Mouse (Mus musculus): ENCODE results near the gene Ccsap. TPM values are rescaled to one million over a fixed set of nuclear protein-coding genes. Genes with fewer than 3 reads are reported as not detected.
"Not testable (repeated sequence)": the region's sequence is repeated elsewhere in the genome, so short reads cannot be mapped to it uniquely, and the experiment has no call there.

The Ccsap gene
- polyA plus RNA-seq, 1 experiment from 2014 or later = 4.0 TPM

- no peaks in the 10 kb centered on the region for H3K9me3 ChIP-seq
- no peak overlapping the region for H3K4me3 ChIP-seq
- whole genome bisulfite sequencing = 95% methylated on average over 10 of the region's 10 CpGs
- H3K27me3 ChIP-seq (ENCODE audit: insufficient read depth, poor library complexity, severe bottlenecking) = no peaks in the 10 kb centered on the region
- H3K36me3 ChIP-seq = peaks cover 67% of the 10 kb centered on the region
- H3K4me1 ChIP-seq = peaks cover 10% of the 10 kb centered on the region
- DNase-seq (ENCODE audit: low spot score) = no peak
- H3K27ac ChIP-seq = no peak overlapping the region
Observed at GRCm38 (mm10) chr8:123823111-123823510, 36.9 kb downstream of the Ccsap start.

GRCm38 (mm10) chr8:123820780-123821179 lies 39.2 kb downstream of the Ccsap start:
- Histone ChIP-seq H3K36me3 (peaks cover 52% of the 10 kb centered on the region), H3K27ac (no peak overlapping the region), H3K9me3 (no peaks in the 10 kb centered on the region), H3K27me3 (ENCODE audit: insufficient read depth, poor library complexity, severe bottlenecking) (no peaks in the 10 kb centered on the region), H3K4me1 (peaks cover 17% of the 10 kb centered on the region), H3K4me3 (no peak overlapping the region)
- DNase-seq (ENCODE audit: low spot score) = no peak
- WGBS = 87% methylated on average over 6 of the region's 6 CpGs

- Histone ChIP-seq H3K4me3 (no peak overlapping the region), H3K27ac (no peak overlapping the region), H3K36me3 (peaks cover 49% of the 10 kb centered on the region), H3K9me3 (no peaks in the 10 kb centered on the region), H3K27me3 (ENCODE audit: insufficient read depth, poor library complexity, severe bottlenecking) (no peaks in the 10 kb centered on the region), H3K4me1 (peaks cover 17% of the 10 kb centered on the region)
- no peak for DNase-seq (ENCODE audit: low spot score)
- WGBS = 90% methylated on average over 19 of the region's 19 CpGs
Observed at GRCm38 (mm10) chr8:123819683-123820610, 40.1 kb downstream of the Ccsap start.

GRCm38 (mm10) chr8:123817747-123818146 lies 42.3 kb downstream of the Ccsap start:
- Histone ChIP-seq H3K27me3 (ENCODE audit: insufficient read depth, poor library complexity, severe bottlenecking) (no peaks in the 10 kb centered on the region), H3K4me3 (no peak overlapping the region), H3K36me3 (peaks cover 31% of the 10 kb centered on the region), H3K27ac (no peak overlapping the region), H3K4me1 (peaks cover 34% of the 10 kb centered on the region), H3K9me3 (no peaks in the 10 kb centered on the region)
- no peak for DNase-seq (ENCODE audit: low spot score)
- WGBS = 84% methylated on average over 11 of the region's 11 CpGs

- Histone ChIP-seq H3K9me3 (no peaks in the 10 kb centered on the region), H3K36me3 (peaks cover 23% of the 10 kb centered on the region), H3K4me3 (no peak overlapping the region), H3K27ac (no peak overlapping the region), H3K4me1 (peaks cover 34% of the 10 kb centered on the region), H3K27me3 (ENCODE audit: insufficient read depth, poor library complexity, severe bottlenecking) (no peaks in the 10 kb centered on the region)
- 83% methylated on average over 8 of the region's 8 CpGs for WGBS
- DNase-seq (ENCODE audit: low spot score) = no peak
Observed at GRCm38 (mm10) chr8:123816939-123817338, 43.1 kb downstream of the Ccsap start.

GRCm38 (mm10) chr8:123815325-123815724 lies 44.7 kb downstream of the Ccsap start:
- peaks cover 23% of the 10 kb centered on the region for H3K36me3 ChIP-seq
- H3K9me3 ChIP-seq = no peaks in the 10 kb centered on the region
- peaks cover 34% of the 10 kb centered on the region for H3K4me1 ChIP-seq
- WGBS = 44% methylated on average over 11 of the region's 11 CpGs
- H3K27me3 ChIP-seq (ENCODE audit: insufficient read depth, poor library complexity, severe bottlenecking) = no peaks in the 10 kb centered on the region
- no peak for DNase-seq (ENCODE audit: low spot score)
- 0 out of 2 replicates have a peak overlapping the region, but pooled peaks have one; percentile 23 for H3K27ac ChIP-seq
- no peak overlapping the region for H3K4me3 ChIP-seq

- no peaks in the 10 kb centered on the region for H3K27me3 ChIP-seq (ENCODE audit: insufficient read depth, poor library complexity, severe bottlenecking)
- no peaks in the 10 kb centered on the region for H3K9me3 ChIP-seq
- H3K4me3 ChIP-seq = no peak overlapping the region
- peaks cover 14% of the 10 kb centered on the region; the same call in 1 of the 2 replicates for H3K36me3 ChIP-seq
- WGBS = 82% methylated on average over 4 of the region's 4 CpGs
- DNase-seq (ENCODE audit: low spot score) = no peak
- peaks cover 36% of the 10 kb centered on the region for H3K4me1 ChIP-seq
- 0 out of 2 replicates have a peak overlapping the region, but pooled peaks have one; percentile 42 for H3K27ac ChIP-seq
Observed at GRCm38 (mm10) chr8:123813892-123814266, 46.1 kb downstream of the Ccsap start.

GRCm38 (mm10) chr8:123813173-123813891 lies 46.7 kb downstream of the Ccsap start:
- H3K36me3 ChIP-seq = peaks cover 8% of the 10 kb centered on the region; the same call in 1 of the 2 replicates
- 81% methylated on average over 16 of the region's 16 CpGs for WGBS
- no peaks in the 10 kb centered on the region for H3K9me3 ChIP-seq
- H3K27ac ChIP-seq = 0 out of 2 replicates have a peak overlapping the region, but pooled peaks have one; percentile 42
- H3K4me1 ChIP-seq = peaks cover 39% of the 10 kb centered on the region
- no peak for DNase-seq (ENCODE audit: low spot score)
- no peak overlapping the region for H3K4me3 ChIP-seq
- H3K27me3 ChIP-seq (ENCODE audit: insufficient read depth, poor library complexity, severe bottlenecking) = no peaks in the 10 kb centered on the region

GRCm38 (mm10) chr8:123812227-123812626 lies 47.8 kb downstream of the Ccsap start:
- H3K36me3 ChIP-seq = peaks cover 3% of the 10 kb centered on the region; the same call in 1 of the 2 replicates
- no peak for DNase-seq (ENCODE audit: low spot score)
- no peaks in the 10 kb centered on the region for H3K9me3 ChIP-seq
- H3K4me1 ChIP-seq = peaks cover 44% of the 10 kb centered on the region
- no peaks in the 10 kb centered on the region for H3K27me3 ChIP-seq (ENCODE audit: insufficient read depth, poor library complexity, severe bottlenecking)
- no peak overlapping the region for H3K27ac ChIP-seq
- 81% methylated on average over 5 of the region's 5 CpGs for WGBS
- no peak overlapping the region for H3K4me3 ChIP-seq

GRCm38 (mm10) chr8:123809342-123809741 lies 50.7 kb downstream of the Ccsap start:
- H3K27ac ChIP-seq; H3K27me3 ChIP-seq (ENCODE audit: insufficient read depth, poor library complexity, severe bottlenecking); H3K9me3 ChIP-seq; H3K36me3 ChIP-seq; DNase-seq (ENCODE audit: low spot score); H3K4me3 ChIP-seq: not testable (repeated sequence)
- 85% methylated on average over 4 of the region's 4 CpGs for WGBS
- peaks cover 44% of the 10 kb centered on the region for H3K4me1 ChIP-seq

GRCm38 (mm10) chr8:123808671-123809070 lies 51.3 kb downstream of the Ccsap start:
- Histone ChIP-seq H3K9me3 (no peaks in the 10 kb centered on the region), H3K4me1 (peaks cover 37% of the 10 kb centered on the region), H3K36me3 (no peaks in the 10 kb centered on the region), H3K27ac (no peak overlapping the region), H3K4me3 (no peak overlapping the region), H3K27me3 (ENCODE audit: insufficient read depth, poor library complexity, severe bottlenecking) (no peaks in the 10 kb centered on the region)
- DNase-seq (ENCODE audit: low spot score) = no peak
- 79% methylated on average over 7 of the region's 7 CpGs for WGBS

- H3K36me3 ChIP-seq = no peaks in the 10 kb centered on the region
- no peak for DNase-seq (ENCODE audit: low spot score)
- WGBS = 74% methylated on average over 6 of the region's 6 CpGs
- H3K9me3 ChIP-seq = no peaks in the 10 kb centered on the region
- no peak overlapping the region for H3K4me3 ChIP-seq
- peaks cover 31% of the 10 kb centered on the region for H3K4me1 ChIP-seq
- H3K27me3 ChIP-seq (ENCODE audit: insufficient read depth, poor library complexity, severe bottlenecking) = no peaks in the 10 kb centered on the region
- no peak overlapping the region for H3K27ac ChIP-seq
Observed at GRCm38 (mm10) chr8:123807852-123808573, 52.0 kb downstream of the Ccsap start.

Data from heart, embryonic 10.5 days (tissue).